Mouse (Mus musculus): ENCODE data around the gene Mlxip.

Gene Mlxip

DNA sequence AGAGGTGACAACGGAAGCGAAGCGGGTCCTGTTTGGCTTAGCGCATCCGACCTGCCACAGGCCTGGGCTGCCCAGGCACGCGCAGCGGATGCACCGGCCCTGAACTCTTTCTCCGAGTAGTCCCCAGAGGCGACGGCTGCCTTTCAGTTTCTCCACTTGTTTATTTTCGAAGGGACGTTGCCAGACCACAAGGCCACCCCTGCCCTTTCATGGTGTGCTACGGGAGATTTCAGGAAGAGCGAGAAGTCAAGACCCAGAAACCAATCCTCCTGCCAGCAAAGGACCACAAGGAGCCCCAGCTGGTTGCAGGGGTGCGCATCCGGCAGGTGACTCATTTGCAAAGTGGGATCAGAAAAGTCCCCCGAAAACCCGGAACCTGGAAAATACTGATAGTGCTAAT lies 12.6 kb upstream of the Mlxip start:
- DNase-seq (ENCODE audit: low spot score in 2 of 2) = peak; percentile 75 to 81

DNA sequence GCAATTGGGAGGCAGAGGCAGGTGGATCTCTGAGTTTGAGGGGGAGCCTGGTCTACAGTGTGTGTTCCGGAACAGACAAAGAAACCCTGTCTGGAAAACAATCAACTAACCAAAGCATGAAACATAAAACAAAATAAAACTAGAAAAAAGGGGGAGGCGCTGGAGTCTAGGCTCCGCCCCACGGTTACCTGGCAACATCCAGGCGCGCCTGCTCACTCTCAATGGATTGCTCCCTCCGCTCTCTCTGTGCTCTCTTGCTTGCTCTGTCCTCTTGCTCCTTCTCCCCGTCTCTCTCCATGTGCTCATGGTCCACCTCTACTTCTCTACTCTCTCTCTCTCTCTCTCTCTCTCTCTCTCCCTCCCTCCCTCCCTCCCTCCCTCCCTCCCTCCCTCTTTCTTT lies 11.9 kb upstream of the Mlxip start:
- no peak for DNase-seq (ENCODE audit: low spot score in 2 of 2)

DNA sequence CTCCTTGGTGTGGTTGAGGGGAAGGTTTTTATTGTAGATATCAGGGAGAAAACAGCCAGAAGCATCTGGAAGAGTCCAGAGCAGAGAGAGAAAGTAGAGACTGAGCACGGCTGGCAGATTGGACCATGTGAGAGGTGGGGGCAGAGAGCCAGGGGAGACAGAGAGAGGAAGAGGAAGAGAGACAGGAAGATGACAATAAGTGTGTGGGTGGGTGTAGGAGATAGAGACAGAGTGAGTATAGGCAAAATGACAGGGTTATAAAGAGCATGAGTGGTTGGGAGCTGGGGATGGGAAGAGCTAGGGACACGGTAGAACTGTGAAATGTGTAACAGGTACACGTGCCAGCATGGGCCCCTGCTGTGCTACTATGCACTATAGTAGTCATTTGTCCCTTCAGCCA lies 6.1 kb upstream of the Mlxip start:
- DNase-seq (ENCODE audit: low spot score in 2 of 2) = no peak

DNA sequence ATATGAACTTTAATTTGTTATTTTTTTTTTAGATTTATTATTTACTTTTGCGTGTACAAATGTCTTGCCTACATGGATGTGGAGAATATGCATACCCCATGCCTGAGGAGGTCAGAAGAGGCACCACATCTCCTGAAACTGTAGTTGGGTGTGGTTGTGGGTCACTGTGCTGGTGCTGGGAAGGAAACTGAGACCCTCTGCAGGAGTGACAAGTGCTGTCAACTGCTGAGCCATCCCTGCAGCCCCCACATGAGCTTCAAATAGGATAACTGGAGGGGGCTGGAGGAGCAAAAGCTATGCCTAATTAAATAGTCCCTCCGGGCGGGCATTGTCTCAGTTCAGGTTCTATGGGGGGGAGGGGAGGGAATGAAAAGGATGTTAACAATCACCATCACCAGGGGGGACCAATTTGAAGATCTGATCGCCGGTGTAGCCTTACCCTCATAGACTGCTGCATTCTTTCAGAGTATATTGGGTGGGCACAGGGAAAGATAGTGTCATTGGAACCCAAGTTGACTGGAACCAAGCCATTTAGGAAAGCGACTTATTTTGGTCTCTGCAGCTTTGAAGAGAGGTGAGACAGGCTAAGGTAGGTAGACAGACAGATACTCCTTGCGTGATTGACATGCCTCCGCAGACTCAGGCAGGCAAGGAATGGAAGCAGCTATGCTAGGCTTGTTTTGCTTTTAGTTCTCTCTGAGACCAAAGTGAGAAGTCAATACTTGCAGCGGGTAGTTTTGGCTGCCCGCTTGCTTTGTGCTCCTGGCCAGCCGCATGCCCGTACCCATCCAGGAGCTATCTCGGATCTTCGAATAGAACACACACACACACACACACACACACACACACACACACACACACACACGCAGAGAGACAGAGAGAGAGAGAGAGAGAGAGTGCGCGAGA lies 3.8 kb upstream of the Mlxip start:
- no peak for DNase-seq (ENCODE audit: low spot score in 2 of 2)

DNA sequence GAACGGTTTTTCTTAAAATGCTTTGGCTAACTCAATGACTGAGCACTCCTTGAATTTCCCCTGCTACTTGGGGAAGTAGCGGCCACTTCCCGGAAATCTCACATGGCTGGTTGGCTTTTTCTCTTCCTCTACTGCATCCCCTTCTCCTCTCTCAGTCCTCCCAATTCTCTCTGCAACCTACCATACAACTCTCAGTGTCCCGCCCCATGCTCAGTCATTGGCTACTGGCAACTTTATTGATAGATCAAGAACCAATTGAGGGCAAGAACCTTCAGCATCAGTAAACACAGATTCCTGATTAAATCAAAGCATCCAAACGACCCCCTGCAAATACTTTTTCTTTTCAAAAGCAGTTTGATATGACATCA lies 3.2 kb upstream of the Mlxip start:
- DNase-seq (ENCODE audit: low spot score in 2 of 2) = peak; percentile 44 to 50

DNA sequence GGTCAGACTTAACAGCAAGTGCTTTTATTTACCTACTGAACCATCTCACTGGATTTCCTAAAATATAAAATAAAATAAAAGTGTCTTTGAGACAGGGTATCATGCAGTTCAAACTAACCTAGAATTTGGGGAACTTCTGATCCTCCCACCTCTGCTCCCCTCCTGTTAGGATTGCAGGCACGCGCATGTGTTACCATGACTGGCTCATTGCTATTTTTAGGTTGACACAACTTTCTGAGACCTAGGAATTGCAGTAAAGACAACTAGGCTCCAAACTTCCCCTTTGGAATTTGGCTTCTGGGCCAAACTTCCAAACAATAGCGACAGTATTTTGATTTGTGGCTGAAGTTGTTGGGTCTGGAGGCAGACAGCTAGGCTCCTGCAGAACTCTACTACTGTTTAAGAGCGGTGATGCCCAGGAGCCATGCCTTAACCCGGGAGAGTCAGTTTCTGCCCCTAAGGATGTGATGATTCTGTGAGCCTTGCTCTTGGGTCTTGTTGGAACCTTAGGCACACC lies 754 bp upstream of the Mlxip start:
- no peak for DNase-seq (ENCODE audit: low spot score in 2 of 2)

DNA sequence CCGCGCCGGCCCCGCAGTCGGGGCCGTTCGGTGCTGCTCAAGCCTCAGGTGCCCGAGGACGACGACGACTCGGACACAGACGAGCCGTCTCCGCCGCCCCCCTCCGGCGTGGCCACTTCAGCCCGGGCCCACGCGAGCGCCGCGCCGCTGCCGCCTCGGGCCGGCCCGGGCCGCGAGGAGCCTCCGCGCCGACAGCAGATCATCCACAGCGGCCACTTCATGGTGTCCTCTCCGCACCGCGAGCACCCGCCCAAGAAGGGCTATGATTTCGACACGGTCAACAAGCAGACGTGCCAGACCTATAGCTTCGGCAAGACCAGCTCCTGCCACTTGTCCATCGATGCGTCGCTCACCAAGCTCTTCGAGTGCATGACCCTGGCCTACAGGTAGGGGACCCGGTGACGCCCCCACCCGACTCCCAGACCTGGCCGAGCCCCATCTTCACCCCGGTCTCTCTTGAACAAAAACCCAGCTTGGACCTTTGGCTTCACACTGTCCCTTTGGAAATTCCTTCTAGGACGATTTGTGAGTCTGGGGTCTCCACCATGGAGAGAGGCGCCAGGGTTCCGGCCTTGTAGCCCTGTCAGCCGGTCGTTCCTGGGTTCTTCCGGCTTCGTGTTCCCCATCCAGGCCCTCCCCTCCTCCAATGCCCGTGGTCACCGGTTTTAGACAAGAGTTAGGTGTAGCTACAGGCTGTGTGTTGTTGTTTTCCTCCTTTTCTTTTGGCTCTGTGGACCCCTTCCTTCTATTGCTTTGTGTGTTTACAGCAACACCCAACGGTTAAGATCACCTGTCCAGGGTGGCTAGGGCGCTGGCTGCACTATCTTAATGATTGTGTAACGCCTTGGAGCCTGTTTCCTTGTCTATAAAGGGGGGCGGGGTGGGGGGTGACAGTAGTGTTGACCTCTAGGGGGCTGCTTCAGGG lies 621 bp downstream of the Mlxip start:
- DNase-seq (ENCODE audit: low spot score in 2 of 2) = peak; percentile 34

DNA sequence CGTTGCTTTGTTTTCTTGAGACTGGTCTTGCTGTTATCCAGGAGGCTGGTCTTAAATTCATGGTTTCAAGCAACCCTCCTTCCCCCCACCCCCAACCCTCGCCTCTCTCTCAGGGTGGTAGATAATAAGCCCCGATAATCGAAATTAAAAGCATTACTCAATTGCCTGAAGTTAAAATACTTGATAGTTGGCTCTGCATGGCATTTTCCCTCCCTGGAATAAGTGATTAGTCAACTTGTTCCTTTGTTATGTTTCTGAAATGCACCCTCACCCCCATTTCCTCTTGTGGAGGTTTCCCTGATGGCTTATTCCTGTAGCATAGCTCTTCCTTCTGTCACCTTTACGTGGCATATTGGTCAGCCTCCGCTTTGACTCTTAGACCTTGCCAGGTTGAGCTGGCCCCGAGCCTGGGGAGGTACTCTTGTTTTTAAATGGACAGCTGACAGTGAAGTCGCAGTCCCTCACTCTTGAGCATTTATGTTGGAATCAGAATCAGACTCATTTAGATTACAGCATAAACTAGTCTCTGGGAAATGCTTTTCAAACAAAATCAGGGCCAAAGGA lies 2.4 kb downstream of the Mlxip start:
- no peak for DNase-seq (ENCODE audit: low spot score in 2 of 2)

DNA sequence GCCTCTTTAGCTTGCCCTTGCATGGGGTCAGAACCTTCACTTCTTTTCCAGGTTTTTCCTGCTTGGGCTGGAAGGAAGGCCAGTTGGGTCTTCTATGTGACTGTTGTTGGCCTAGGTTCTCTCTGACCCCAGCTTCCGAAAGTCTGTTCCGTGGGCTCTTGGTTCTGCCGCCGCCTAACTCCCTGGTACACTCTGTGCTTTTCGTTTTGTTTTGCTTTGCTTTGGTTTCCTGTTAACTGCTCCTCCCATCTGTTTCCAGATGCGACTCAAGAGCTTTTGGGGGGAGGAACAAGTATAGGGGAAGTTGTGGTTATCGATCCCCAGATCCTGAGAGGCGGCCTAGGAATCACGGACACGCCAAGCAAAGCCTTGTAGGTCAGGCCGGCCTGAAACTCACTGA lies 3.2 kb downstream of the Mlxip start:
- DNase-seq (ENCODE audit: low spot score in 2 of 2) = peak in 1 of 2 experiments; percentile 21

DNA sequence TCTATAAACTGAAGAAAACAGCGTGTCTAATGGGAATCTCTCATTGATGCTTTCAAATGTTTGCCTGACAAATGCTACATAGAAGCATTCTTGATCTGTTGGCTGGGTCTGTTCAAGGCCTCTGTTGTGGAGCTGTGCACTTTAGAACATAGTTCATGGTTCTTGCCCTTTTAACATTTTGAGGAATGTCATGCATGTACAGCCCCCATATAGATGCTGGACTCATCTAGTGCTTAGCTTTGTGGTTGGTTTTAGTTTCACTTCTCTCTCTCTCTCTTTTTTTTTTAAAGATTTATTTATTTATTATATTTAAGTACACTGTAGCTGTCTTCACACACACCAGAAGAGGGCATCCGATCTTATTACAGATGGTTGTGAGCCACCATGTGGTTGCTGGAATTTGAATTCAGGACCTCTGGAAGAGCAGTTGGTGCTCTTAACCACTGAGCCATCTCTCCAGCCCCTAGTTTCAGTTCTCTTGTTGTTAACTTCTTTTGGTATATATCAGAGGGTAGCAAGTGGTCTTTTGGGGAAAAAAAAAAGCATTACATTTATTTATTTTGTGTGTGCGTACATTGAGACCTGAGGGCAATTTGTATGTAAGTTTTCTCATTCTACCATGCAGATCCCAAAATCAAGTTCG lies 4.4 kb downstream of the Mlxip start:
- DNase-seq (ENCODE audit: low spot score in 2 of 2) = peak in 1 of 2 experiments; percentile 28

DNA sequence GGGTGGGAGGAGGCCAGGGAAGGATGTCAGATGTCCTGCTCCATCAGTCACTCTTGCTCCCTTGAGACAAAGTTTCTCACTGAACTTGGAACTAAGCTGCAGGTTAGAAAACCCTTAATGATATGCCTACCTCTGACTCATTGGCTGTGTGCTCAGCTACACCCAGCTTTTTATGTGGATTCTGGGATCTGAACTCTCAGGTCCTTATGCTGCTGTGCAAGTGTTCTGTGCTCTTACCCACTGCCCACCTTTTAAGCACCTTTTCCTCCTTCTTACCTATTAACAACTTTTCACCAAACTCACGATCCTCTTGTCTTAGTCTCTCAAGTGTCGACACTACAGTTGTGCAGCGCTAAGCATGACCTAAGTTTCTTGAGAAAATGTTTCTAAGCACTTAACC lies 9.9 kb downstream of the Mlxip start:
- no peak for DNase-seq (ENCODE audit: low spot score in 2 of 2)

DNA sequence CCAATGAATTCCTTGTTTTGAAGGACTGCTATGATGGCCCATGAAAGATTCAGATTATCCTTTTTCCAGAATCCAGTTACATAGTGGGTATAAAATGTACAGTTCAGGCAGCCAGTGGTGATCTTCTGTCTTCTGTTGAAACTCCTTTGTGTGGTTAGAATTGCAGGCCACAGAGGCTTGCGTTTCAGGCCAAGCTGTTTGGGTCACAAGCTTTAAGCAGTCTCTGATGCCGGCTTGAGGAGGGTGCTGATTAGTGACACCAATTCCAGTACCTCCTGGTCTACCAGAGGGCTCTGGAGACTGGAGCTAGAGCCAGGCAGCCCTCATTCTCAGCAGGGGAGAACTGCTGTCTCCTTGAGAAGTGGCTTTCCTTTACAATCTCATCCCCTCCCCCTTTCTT lies 12.4 kb downstream of the Mlxip start:
- DNase-seq (ENCODE audit: low spot score in 2 of 2) = no peak

DNA sequence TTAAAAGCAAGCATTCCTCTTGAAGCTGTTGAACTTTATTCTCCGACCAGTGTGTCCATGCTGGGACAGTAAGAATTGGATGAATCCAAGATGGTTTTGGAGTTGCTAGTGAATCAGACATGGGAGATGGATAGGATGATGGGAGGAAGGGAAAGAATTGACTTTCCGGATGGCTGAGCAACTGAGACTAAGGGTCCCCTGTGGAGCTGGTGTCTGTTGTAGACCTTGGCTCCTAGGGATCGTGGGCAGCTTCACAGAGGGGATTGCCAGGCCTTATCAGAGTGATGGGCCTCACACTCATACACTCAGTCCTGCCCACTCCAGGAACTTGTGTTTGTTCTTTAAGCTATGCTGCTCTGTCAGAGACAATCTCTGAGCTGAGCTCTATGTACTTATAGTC lies 13.6 kb downstream of the Mlxip start:
- DNase-seq (ENCODE audit: low spot score in 2 of 2) = no peak

DNA sequence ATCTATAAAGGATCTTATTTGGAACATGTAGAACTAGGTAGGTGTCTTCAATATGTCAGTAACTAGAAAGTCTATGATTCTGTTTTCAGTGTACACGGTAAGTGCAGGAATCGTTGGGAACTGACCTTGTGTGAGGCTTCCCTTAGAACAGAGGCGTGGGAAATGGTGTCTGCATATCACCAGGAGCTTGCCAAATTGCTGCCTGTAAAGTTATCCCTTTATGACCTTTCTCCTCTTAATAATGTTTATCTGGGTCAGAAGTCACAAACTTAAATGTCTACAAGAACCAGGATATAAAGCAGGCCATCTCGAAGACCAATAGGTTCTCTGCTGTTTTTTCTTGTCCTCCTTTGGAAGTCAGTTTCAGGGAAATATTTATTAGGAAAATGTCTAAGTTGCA lies 17.6 kb downstream of the Mlxip start:
- no peak for DNase-seq (ENCODE audit: low spot score in 2 of 2)

DNA sequence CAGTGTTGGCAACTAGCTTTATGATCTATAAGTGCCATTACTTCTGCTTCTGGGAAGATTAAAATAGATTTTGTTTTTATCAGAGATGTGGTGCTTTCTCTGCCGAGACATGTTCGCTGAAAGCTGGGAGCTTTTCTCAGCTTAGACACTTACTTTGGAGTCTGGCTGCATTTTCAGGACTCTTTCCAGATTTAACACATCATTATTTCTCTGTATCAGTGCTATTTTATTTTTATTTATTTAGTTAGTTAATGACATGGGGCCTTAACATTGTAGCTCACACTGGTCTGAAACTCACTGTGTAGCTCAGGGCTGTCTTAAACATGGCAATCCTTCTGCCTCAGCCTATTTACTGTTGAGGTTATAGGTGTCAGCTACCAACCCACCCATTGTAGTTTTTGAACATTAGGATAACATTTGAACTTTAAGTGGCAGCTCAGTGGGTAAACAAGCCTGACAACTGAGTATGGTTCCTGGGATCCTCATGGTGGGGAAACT lies 19.3 kb downstream of the Mlxip start:
- no peak for DNase-seq (ENCODE audit: low spot score in 2 of 2)

DNA sequence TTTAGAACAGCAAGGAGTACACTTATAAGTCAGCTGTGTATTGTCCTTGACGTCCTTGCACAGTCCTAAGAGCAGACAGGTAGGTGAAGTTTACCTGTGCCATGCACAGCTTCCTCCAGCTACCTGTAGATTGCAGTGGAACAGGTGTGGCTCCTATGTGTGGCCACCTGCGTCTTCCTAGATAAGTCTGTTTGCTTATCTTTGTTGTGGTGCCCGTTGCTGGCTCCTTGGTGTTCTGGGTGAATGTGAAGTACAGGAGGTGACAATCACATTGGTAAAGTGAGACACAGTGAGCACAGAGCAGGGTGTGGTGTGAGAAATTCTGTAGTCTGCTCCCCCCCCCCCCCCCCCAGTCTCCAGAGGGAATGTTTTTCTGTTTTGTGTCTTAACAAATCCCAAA lies 21.6 kb downstream of the Mlxip start:
- no peak for DNase-seq (ENCODE audit: low spot score in 2 of 2)

DNA sequence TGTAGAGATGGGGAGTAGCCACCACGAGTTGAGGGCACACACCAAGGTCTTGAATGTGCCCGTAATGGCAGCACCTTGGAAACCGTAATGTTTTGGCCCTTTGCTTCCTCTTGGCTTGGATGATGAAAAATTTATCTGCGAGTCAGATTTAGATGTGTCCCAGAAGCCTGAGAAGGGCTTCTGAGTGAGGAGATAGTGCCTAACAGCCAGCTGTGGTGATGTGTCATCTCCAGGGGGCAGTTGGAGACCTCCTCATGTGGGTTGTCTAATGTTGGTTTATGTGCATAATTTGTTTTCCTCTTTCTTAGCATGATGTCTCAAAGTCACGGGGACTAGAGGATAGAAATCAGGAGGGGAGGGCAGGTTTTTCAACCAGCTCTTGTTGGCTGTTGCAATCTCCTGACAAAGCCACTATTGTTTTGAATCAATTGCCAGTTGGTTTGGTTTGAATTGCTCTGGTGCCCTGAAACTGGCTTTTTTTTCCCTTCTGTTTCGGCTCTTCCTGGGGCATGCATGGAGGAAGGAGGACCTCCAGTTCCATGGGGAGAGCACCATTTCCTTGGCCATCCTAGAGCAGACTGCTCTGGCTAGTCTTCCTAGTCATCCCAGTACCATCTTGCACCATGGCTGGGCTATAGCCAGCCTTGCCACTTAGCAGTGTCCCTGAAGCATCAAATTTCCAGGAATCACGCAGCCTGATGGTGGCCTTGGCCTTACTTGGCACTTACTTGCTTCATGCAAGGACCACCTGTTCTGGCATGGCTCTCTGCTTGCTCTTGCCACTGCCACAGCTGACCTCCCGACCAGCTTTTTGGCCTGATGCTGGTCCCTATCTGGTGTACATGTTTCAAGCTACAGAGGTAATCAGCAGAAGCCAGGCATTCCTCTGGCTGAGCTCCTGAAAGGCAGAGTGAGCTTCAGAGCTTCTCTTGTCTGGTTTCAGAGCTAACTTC lies 22.2 kb downstream of the Mlxip start:
- DNase-seq (ENCODE audit: low spot score in 2 of 2) = no peak

DNA sequence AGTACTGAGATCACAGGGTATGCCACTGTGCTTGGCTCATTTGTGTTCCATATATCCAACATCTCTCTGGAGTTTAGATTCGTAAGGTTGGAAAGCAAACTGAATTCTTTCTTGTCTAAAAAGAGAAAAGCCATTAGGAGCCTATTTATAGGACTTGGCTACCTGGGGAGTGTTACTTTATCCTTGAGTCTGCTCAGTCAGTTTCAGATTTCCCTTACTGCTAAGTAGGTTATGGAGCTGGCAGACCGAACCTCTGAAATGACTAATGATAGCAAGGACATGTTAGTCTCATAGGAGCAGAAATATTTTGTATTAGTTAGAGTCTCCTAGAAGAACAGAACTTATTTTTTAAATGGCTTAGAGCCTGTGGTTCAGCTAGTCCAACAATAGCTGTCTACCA lies 29.3 kb downstream of the Mlxip start:
- DNase-seq (ENCODE audit: low spot score in 2 of 2) = no peak

DNA sequence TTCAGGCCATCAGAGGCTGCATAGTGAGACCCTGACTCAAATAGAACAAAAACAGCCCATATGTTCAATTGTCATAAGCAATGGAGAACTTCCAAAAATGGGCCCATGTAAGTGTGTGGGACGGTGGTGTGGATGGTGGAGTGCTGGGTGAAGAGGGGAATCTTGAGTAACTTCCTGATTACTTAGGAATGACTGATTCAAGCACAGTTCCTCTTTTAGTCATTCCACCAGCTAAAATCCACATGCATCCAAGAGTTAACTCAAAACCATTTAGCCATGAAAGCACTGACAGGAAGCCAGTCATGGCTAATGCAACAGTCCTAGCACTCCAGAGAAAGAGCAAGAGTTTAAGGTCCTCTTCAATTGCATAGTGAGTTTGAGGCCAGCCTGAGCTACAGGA lies 33.0 kb downstream of the Mlxip start:
- no peak for DNase-seq (ENCODE audit: low spot score in 2 of 2)

DNA sequence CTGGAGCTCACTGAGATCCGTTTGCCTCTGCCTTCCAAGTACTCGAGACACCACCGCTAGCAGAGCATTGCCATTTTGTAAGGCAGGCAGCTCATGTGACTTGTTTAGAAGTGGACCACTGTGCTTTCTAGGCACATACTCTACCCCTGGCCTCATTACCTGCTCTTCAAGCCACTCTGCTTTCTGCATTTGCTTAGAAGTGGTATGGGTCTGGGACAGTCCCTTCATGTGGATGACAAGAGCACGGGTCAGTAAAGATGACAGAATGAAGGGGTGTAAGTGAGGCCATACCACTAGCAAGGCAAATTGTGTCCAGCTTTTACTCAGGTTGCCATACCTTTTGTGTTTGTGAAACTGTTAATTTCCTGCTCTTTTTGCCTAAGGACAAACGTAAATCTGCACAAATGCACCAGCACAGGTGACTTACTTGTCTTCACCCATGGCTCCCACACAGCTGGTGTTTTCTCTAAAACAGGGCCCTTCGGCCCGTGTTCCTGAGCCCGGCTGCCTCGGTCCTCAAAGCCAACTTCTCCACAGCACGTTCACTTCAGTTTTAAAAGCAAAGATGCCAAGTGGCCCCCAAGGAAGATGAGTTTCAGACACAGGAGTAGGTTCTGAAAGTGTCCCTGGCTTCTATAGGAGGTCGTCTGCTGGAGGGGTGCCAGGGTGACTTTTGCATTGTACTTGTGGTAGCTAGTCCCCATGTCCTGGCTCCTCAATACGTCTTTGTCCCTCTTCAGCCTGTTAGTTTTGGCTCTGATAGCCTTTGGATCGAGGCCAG lies 37.1 kb downstream of the Mlxip start:
- no peak for DNase-seq (ENCODE audit: low spot score in 2 of 2)

Measured in natural killer cell, adult 2 months (primary cell).